9 mouse cellular contexts compared by ENCODE assay signal in the genomic region with DNA sequence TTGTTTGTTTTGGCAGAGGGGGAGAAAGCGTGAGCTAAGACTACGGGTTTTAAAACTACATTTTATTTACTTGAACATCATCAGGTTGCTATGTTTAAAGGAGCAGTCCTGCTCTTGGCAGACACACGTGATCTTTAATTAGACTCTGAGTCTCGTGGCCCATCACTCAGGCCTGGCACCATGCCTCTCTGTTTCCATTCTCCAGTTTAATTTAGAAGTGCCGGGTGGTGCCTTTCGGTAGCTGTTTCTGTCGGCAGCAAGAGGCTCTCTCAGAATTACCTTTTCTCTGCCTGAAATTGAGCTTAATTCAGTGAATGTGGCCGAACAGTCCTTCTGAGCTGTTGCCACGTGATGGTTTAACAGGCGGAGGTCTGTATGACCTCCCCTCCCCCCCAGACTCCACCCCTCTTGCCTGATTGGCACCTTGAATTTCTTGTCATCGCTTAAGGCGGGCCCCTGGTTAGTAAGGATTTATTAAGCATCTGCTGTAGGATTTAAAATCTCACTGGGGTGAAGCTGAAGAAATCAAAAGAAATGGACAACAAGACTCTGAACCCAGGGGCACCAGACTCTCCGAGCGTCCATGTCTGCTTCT. TPM values are rescaled to one million over a fixed set of nuclear protein-coding genes. Genes with fewer than 3 reads are reported as not detected.
DNase-seq lines count a peak whose midpoint lies in the region; ATAC-seq and TF ChIP-seq lines count a peak whose summit lies in the region.
"Had no signal": no experiment of that assay in that cellular context is flagged by ENCODE, and none has a peak within 500 bp of the region (broad histone marks: within the 10 kb centered on the region; RNA-seq: fewer than 3 reads in every experiment).

No protein-coding gene starts in this region.

- no peak for ATAC-seq in hindbrain, embryonic 16.5 days

- no peak overlapping the region for H3K4me2 ChIP-seq in hindbrain, embryonic 16.5 days (ENCODE audit: low read length)
- H3K4me2 ChIP-seq: liver, embryonic 13.5 days had no signal

- intact Hi-C loops in left cerebral cortex, adult 2 months (cut with DNase I), result loop anchor here (2.0 kb wide), 1 partner anchor 141 kb away; no protein-coding TSS in a partner anchor

- H3K4me1 ChIP-seq in hindbrain, embryonic 16.5 days (ENCODE audit: control insufficient read depth, insufficient read depth, low read depth, low read length), result no peaks in the 10 kb centered on the region
- H3K4me1 ChIP-seq: liver, embryonic 13.5 days had no signal

- peak overlapping the region; percentile 52 for H3K27ac ChIP-seq in left cerebral cortex, adult 2 months
- H3K27ac ChIP-seq in hindbrain, embryonic 16.5 days (ENCODE audit: low read depth, low read length), result no peak overlapping the region
- H3K27ac ChIP-seq: liver, embryonic 13.5 days had no signal

- no peaks in the 10 kb centered on the region for H3K36me3 ChIP-seq in hindbrain, embryonic 16.5 days (ENCODE audit: control insufficient read depth, insufficient read depth, low read length)
- H3K36me3 ChIP-seq: liver, embryonic 13.5 days had no signal

- 70% methylated on average over 14 of the region's 14 CpGs for WGBS in hindbrain, embryonic 16.5 days

- no peak overlapping the region for H3K9ac ChIP-seq in hindbrain, embryonic 16.5 days (ENCODE audit: low read depth, low read length)
- H3K9ac ChIP-seq: liver, embryonic 13.5 days had no signal

- no peak for TF ChIP-seq CTCF in left cerebral cortex, adult 2 months (IDR thresholded peaks at IDR 0.05)

- no peaks in the 10 kb centered on the region for H3K27me3 ChIP-seq in hindbrain, embryonic 16.5 days (replicated peaks; ENCODE audit: control insufficient read depth, insufficient read depth, low read length)
- H3K27me3 ChIP-seq: liver, embryonic 13.5 days had no signal

- H3K9me3 ChIP-seq in hindbrain, embryonic 16.5 days (ENCODE audit: control insufficient read depth, low read length), result no peaks in the 10 kb centered on the region
- H3K9me3 ChIP-seq: liver, embryonic 13.5 days had no signal

- H3K4me3 ChIP-seq in left cerebral cortex, adult 2 months, result no peak overlapping the region
- H3K4me3 ChIP-seq in hindbrain, embryonic 16.5 days (ENCODE audit: low read length), result no peak overlapping the region
- H3K4me3 ChIP-seq: liver, embryonic 13.5 days had no signal

- DNase-seq in gastrocnemius, adult 18-20 months (ENCODE audit: low spot score), result peak; percentile 80
- no peak for DNase-seq in gastrocnemius, postnatal 4 days (ENCODE audit: low spot score in 2 of 2)
- DNase-seq in ZHBTc4 (ENCODE audit: low read depth, low spot score), result peak; percentile 65
- peak; percentile 63 for DNase-seq in heart, adult 8-10 months (ENCODE audit: low spot score)
- DNase-seq in left cerebral cortex, adult 2 months (ENCODE audit: extremely low spot score in 1 of 2, low spot score in 2 of 2), result peak; percentile 38 to 59
- no peak for DNase-seq in adrenal gland, adult 18-20 months (ENCODE audit: low spot score in 2 of 2)
- no peak for DNase-seq in embryo, embryonic 10.5 days (ENCODE audit: low spot score)
- DNase-seq: liver, embryonic 13.5 days had no signal

RNA-seq across cellular contexts. Expression of gene Vwa3b, which starts 51.7 kb away (rescaled TPM):
- 100 to 1,000 TPM in 1 of 2 experiments, 10 to 100 TPM in 1; 85.9 to 109 TPM for total RNA-seq in gastrocnemius, adult 18-20 months (2021)
- 10 to 100 TPM; 10.4 to 16.7 TPM for total RNA-seq in gastrocnemius, postnatal 4 days (2021)
- total RNA-seq in heart, adult 8-10 months (2022), result under 1 TPM in 3 of 4 experiments, not detected in 1; 0.16 to 0.41 (median 0.29) TPM
- 1 to 10 TPM in 1 of 2 experiments, under 1 TPM in 1; 0.59 to 1.1 TPM for total RNA-seq in left cerebral cortex, adult 2 months (2021)
- 0.81 and 2.9 TPM in 2 replicates for polyA plus RNA-seq in hindbrain, embryonic 16.5 days (2015; fragmentation: Nextera tagmentation; extraction: Ambion mirVana)
- total RNA-seq in adrenal gland, adult 18-20 months (2021), result 1 to 10 TPM in 1 of 2 experiments, under 1 TPM in 1; 0.58 to 1.4 TPM
- polyA plus RNA-seq: liver, embryonic 13.5 days had no signal

Comparison
In these comparisons a context has a peak if more than half of its experiments do, and no peak if none do; other contexts are left out.
1. DNase-seq: peak in gastrocnemius, adult 18-20 months (single experiment), ZHBTc4 (single experiment), heart, adult 8-10 months (single experiment) and left cerebral cortex, adult 2 months (2 of 2); none in gastrocnemius, postnatal 4 days (0 of 2), adrenal gland, adult 18-20 months (0 of 2) and embryo, embryonic 10.5 days (single experiment).
2. RNA of gene Vwa3b, which starts 51.7 kb away (total RNA-seq): 85.9 to 109 TPM in gastrocnemius, adult 18-20 months; 10.4 to 16.7 TPM in gastrocnemius, postnatal 4 days, 0.58 to 1.4 TPM in adrenal gland, adult 18-20 months, 0.59 to 1.1 TPM in left cerebral cortex, adult 2 months and 0.16 to 0.41 TPM in heart, adult 8-10 months; every median in the first group is over 4 times any median in the second.